In the genomic region with DNA sequence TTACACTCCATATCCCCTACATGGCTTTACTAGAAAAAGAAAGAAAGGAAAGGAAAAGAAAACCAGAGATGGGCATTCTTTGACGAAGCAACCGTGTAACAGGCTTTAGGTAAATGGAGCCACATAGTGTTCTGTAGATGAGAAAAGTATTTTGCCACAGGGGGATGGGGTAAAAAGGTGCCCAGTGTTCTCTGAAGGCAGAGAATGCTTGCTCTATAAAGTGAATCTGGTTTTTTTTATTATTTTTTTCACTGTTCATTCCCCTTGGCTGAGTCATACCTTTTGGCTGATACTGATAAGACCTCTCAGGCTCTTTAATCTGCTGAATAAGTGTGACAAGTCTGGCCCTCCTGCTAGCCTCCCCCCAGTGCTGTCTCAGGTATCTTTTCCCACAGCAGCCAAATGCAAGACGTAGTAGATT, we compare ENCODE assay signal across 8 mouse cellular contexts.
DNase-seq lines count a peak whose midpoint lies in the region; ATAC-seq lines count a peak whose summit lies in the region.

No protein-coding gene starts in this region.

- WGBS in limb, embryonic 13.5 days: 30% methylated on average over 3 of the region's 3 CpGs
- WGBS in stomach, embryonic 15.5 days: 53% methylated on average over 3 of the region's 3 CpGs

- DNase-seq in adrenal gland, adult 2 months: peak; percentile 23
- DNase-seq in adrenal gland, adult 8-10 months: no peak
- peak; percentile 23 for DNase-seq in retina, embryonic 14.5 days (ENCODE audit: low spot score)
- no peak for DNase-seq in retina, postnatal 1 day
- no peak for DNase-seq in layer of hippocampus, adult 9-10 months (ENCODE audit: low spot score)
- DNase-seq in spleen, adult 18-20 months: no peak

- H3K36me3 ChIP-seq in limb, embryonic 13.5 days: no peaks in the 10 kb centered on the region
- H3K36me3 ChIP-seq in stomach, embryonic 15.5 days: no peaks in the 10 kb centered on the region

- ATAC-seq in limb, embryonic 13.5 days (ENCODE audit: low FRiP score, low read depth): peak; percentile 57; the same call in 1 of the 2 replicates
- ATAC-seq in stomach, embryonic 15.5 days (ENCODE audit: insufficient read depth, low FRiP score, low read depth): peak; percentile 93

- H3K27me3 ChIP-seq in limb, embryonic 13.5 days: no peaks in the 10 kb centered on the region
- H3K27me3 ChIP-seq in stomach, embryonic 15.5 days (replicated peaks): no peaks in the 10 kb centered on the region

- peak overlapping the region; percentile 49 for H3K27ac ChIP-seq in limb, embryonic 13.5 days
- H3K27ac ChIP-seq in stomach, embryonic 15.5 days: no peak overlapping the region

- H3K4me2 ChIP-seq in limb, embryonic 13.5 days (replicated peaks): peak overlapping the region; percentile 9; the same call in 1 of the 2 replicates
- H3K4me2 ChIP-seq in stomach, embryonic 15.5 days: no peak overlapping the region

- H3K4me3 ChIP-seq in limb, embryonic 13.5 days: no peak overlapping the region
- H3K4me3 ChIP-seq in stomach, embryonic 15.5 days (replicated peaks): no peak overlapping the region

- H3K9ac ChIP-seq in limb, embryonic 13.5 days: no peak overlapping the region
- H3K9ac ChIP-seq in stomach, embryonic 15.5 days: no peak overlapping the region

- H3K9me3 ChIP-seq in limb, embryonic 13.5 days: no peaks in the 10 kb centered on the region
- no peaks in the 10 kb centered on the region for H3K9me3 ChIP-seq in stomach, embryonic 15.5 days

- peaks cover 30% of the 10 kb centered on the region for H3K4me1 ChIP-seq in limb, embryonic 13.5 days
- peaks cover 6% of the 10 kb centered on the region; the same call in 1 of the 2 replicates for H3K4me1 ChIP-seq in stomach, embryonic 15.5 days

Comparison
In these comparisons a context has a peak if more than half of its experiments do, and no peak if none do; other contexts are left out.
1. DNase-seq: peak in adrenal gland, adult 2 months (single experiment) and retina, embryonic 14.5 days (single experiment); none in adrenal gland, adult 8-10 months (single experiment), retina, postnatal 1 day (single experiment), layer of hippocampus, adult 9-10 months (single experiment) and spleen, adult 18-20 months (0 of 2).